Mouse (Mus musculus): ENCODE data around the gene Pcsk6. TPM values are rescaled to one million over a fixed set of nuclear protein-coding genes. Genes with fewer than 3 reads are reported as not detected.

Gene Pcsk6
- polyA plus RNA-seq, 2 experiments, result 0.88 to 1.5 TPM

DNA sequence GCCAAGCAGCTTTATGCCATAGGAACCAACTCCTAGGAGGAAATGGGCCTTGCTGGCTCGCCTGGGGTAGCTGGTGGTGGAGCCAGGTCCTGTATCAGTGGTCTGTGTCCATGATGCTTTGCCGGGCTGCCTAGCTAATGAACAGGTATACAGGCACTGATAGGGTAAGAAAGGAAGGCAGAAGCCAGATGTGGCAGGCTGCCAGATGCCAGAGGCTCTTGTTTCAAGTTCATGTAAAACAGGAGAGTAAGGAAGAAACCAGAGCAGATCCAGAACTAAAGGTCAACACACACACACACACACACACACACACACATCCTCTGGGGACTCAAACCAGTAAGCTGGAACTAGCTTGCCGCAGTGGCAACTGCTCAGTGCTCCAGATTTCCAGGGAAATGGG lies 176.7 kb downstream of the Pcsk6 start:
- no peak overlapping the region for H3K9ac ChIP-seq (replicated peaks)
- WGBS (ENCODE audit: insufficient replicate concordance), result 50% methylated on average over 3 of the region's 3 CpGs
- H3K9me3 ChIP-seq (ENCODE audit: control insufficient read depth, low read length), result no peaks in the 10 kb centered on the region
- H3K4me1 ChIP-seq (replicated peaks; ENCODE audit: control insufficient read depth in 2 of 2, insufficient read depth in 2 of 2, low read length in 1 of 2), result no peaks in the 10 kb centered on the region
- no peak overlapping the region for H3K4me2 ChIP-seq (ENCODE audit: low read depth)
- TF ChIP-seq CTCF (IDR thresholded peaks at IDR 0.05; ENCODE audit: low read depth) (no peak), EP300 (IDR thresholded peaks at IDR 0.05; ENCODE audit: low read depth) (no peak)
- no peak overlapping the region for H3K27ac ChIP-seq
- H3K27me3 ChIP-seq (ENCODE audit: control insufficient read depth, insufficient read depth, low read length), result no peaks in the 10 kb centered on the region
- DNase-seq (ENCODE audit: low read depth in 3 of 3, low spot score in 3 of 3), result no peak
- ATAC-seq (ENCODE audit: insufficient read depth), result no peak
- no peak overlapping the region for H3K4me3 ChIP-seq (ENCODE audit: insufficient read depth in 1 of 2, low read depth in 2 of 2, low read length in 2 of 2)
- H3K36me3 ChIP-seq (replicated peaks; ENCODE audit: control insufficient read depth, insufficient read depth, low read depth), result no peaks in the 10 kb centered on the region

DNA sequence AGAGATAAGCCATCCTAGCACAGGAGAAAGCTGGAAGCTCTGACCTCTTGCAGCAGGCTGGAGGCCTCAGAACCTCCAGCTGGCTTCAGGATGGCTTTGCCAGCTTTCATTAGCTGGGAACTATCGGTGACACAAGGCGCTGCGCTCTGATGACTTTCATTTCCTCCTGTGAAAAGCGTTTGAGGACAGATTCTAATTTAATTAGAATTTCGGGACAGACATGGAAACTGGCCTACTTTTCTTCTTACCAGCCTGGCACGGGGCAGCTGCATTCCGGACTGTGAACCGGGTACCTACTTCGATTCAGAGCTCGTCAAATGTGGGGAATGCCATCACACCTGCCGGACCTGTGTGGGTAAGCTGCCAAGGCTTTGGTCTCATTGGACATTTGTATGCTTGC lies 177.2 kb downstream of the Pcsk6 start:
- Histone ChIP-seq H3K27ac (no peak overlapping the region), H3K9ac (replicated peaks) (no peak overlapping the region), H3K36me3 (replicated peaks; ENCODE audit: control insufficient read depth, insufficient read depth, low read depth) (no peaks in the 10 kb centered on the region), H3K4me2 (ENCODE audit: low read depth) (no peak overlapping the region), H3K4me3 (ENCODE audit: insufficient read depth in 1 of 2, low read depth in 2 of 2, low read length in 2 of 2) (no peak overlapping the region), H3K4me1 (replicated peaks; ENCODE audit: control insufficient read depth in 2 of 2, insufficient read depth in 2 of 2, low read length in 1 of 2) (no peaks in the 10 kb centered on the region), H3K9me3 (ENCODE audit: control insufficient read depth, low read length) (no peaks in the 10 kb centered on the region), H3K27me3 (ENCODE audit: control insufficient read depth, insufficient read depth, low read length) (no peaks in the 10 kb centered on the region)
- 71% methylated on average over 11 of the region's 11 CpGs for WGBS (ENCODE audit: insufficient replicate concordance)
- ATAC-seq (ENCODE audit: insufficient read depth) (no peak), DNase-seq (ENCODE audit: low read depth in 3 of 3, low spot score in 3 of 3) (no peak)
- TF ChIP-seq EP300 (IDR thresholded peaks at IDR 0.05; ENCODE audit: low read depth) (no peak), CTCF (IDR thresholded peaks at IDR 0.05; ENCODE audit: low read depth) (no peak)

- TF ChIP-seq CTCF (IDR thresholded peaks at IDR 0.05; ENCODE audit: low read depth) (no peak), EP300 (IDR thresholded peaks at IDR 0.05; ENCODE audit: low read depth) (no peak)
- Histone ChIP-seq H3K9me3 (ENCODE audit: control insufficient read depth, low read length) (no peaks in the 10 kb centered on the region), H3K27ac (no peak overlapping the region), H3K27me3 (ENCODE audit: control insufficient read depth, insufficient read depth, low read length) (no peaks in the 10 kb centered on the region), H3K4me2 (ENCODE audit: low read depth) (no peak overlapping the region), H3K4me1 (replicated peaks; ENCODE audit: control insufficient read depth in 2 of 2, insufficient read depth in 2 of 2, low read length in 1 of 2) (no peaks in the 10 kb centered on the region), H3K36me3 (replicated peaks; ENCODE audit: control insufficient read depth, insufficient read depth, low read depth) (no peaks in the 10 kb centered on the region), H3K9ac (replicated peaks) (no peak overlapping the region), H3K4me3 (ENCODE audit: insufficient read depth in 1 of 2, low read depth in 2 of 2, low read length in 2 of 2) (no peak overlapping the region)
- ATAC-seq (ENCODE audit: insufficient read depth) (no peak), DNase-seq (ENCODE audit: low read depth in 3 of 3, low spot score in 3 of 3) (no peak)
- WGBS (ENCODE audit: insufficient replicate concordance), result 60% methylated on average over 18 of the region's 18 CpGs
These were observed 178.7 kb downstream of the Pcsk6 start for GRCm38 (mm10) chr7:66040026-66040814.

DNA sequence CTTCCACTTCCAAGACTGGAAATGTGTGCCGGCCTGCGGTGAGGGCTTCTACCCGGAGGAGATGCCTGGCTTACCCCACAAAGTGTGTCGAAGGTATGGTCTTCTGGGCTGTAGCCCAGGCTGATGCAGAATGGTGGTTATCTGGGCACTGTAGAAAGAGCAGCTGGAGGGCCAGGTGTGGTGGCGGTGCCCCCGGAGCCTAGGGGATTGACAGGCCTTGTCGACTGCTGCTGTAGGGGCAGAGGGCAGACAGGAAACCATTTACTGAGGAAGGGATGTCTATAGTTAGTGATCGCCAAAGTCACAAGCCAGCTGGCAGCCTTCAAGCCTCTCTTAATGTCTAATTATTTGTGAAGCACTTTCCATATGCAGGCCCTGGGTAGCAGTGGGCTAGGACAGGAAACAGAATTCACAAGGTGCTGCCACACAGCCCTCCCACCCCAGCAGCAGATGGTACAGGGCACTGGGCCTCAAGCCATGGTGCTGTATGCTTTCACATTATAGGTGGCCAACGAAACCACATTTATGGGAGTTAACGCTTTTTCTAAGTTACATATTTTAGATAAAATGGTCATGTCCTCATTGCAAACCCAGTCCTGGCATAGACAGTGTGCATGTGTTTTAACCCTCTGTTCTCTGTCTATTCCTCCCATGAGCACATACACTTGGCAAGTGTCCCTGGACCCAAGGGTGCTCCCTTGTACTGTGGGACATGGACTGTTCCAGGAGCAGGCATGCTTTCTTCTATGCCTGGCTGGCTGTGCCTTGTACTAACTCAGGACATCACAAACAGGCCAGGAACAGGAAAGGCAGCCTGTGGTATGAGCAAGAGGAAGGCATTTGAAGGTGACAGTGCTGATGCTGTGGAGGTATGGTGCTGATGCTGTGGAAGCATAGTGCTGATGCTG lies 182.3 kb downstream of the Pcsk6 start, which contains the start of gene Gm45213:
Gene Gm45213 (plus strand): TSS at position 51 of the 908 bp plus-strand sequence.
- no peak within 1 kb of the TSS for H3K27ac ChIP-seq
- H3K4me2 ChIP-seq (ENCODE audit: low read depth), result no peak within 1 kb of the TSS
- WGBS (ENCODE audit: insufficient replicate concordance), result 62% methylated on average over 10 of the region's 10 CpGs
- no peak within 1 kb of the TSS for H3K9ac ChIP-seq (replicated peaks)
- DNase-seq (ENCODE audit: low read depth in 3 of 3, low spot score in 3 of 3) (no peak), ATAC-seq (ENCODE audit: insufficient read depth) (no peak)
- TF ChIP-seq EP300 (IDR thresholded peaks at IDR 0.05; ENCODE audit: low read depth) (no peak), CTCF (IDR thresholded peaks at IDR 0.05; ENCODE audit: low read depth) (no peak)
- H3K36me3 ChIP-seq (replicated peaks; ENCODE audit: control insufficient read depth, insufficient read depth, low read depth), result no peaks in the 10 kb centered on the region
- H3K27me3 ChIP-seq (ENCODE audit: control insufficient read depth, insufficient read depth, low read length), result no peaks in the 10 kb centered on the region
- no peaks in the 10 kb centered on the region for H3K9me3 ChIP-seq (ENCODE audit: control insufficient read depth, low read length)
- H3K4me1 ChIP-seq (replicated peaks; ENCODE audit: control insufficient read depth in 2 of 2, insufficient read depth in 2 of 2, low read length in 1 of 2), result no peaks in the 10 kb centered on the region
- no peak within 1 kb of the TSS for H3K4me3 ChIP-seq (ENCODE audit: insufficient read depth in 1 of 2, low read depth in 2 of 2, low read length in 2 of 2)

- TF ChIP-seq CTCF (IDR thresholded peaks at IDR 0.05; ENCODE audit: low read depth) (no peak), EP300 (IDR thresholded peaks at IDR 0.05; ENCODE audit: low read depth) (no peak)
- ATAC-seq (ENCODE audit: insufficient read depth), result no peak
- WGBS (ENCODE audit: insufficient replicate concordance), result 53% methylated on average over 9 of the region's 9 CpGs
- Histone ChIP-seq H3K4me3 (ENCODE audit: insufficient read depth in 1 of 2, low read depth in 2 of 2, low read length in 2 of 2) (no peak overlapping the region), H3K27me3 (ENCODE audit: control insufficient read depth, insufficient read depth, low read length) (no peaks in the 10 kb centered on the region), H3K36me3 (replicated peaks; ENCODE audit: control insufficient read depth, insufficient read depth, low read depth) (no peaks in the 10 kb centered on the region), H3K27ac (no peak overlapping the region), H3K4me1 (replicated peaks; ENCODE audit: control insufficient read depth in 2 of 2, insufficient read depth in 2 of 2, low read length in 1 of 2) (no peaks in the 10 kb centered on the region), H3K4me2 (ENCODE audit: low read depth) (no peak overlapping the region), H3K9me3 (ENCODE audit: control insufficient read depth, low read length) (no peaks in the 10 kb centered on the region), H3K9ac (replicated peaks) (no peak overlapping the region)
- DNase-seq (ENCODE audit: low read depth in 3 of 3, low spot score in 3 of 3), result no peak
These were observed 183.1 kb downstream of the Pcsk6 start for GRCm38 (mm10) chr7:66044617-66045016.

All from liver, embryonic 14.5 days (tissue).